Mouse (Mus musculus) kidney, embryonic 14.5 days (tissue): ENCODE data around the gene H2-Q4. TPM values are rescaled to one million over a fixed set of nuclear protein-coding genes. Genes with fewer than 3 reads are reported as not detected.
"Not testable (repeated sequence)": the region's sequence is repeated elsewhere in the genome, so short reads cannot be mapped to it uniquely, and the experiment has no call there.

Experiments
- ATAC-seq: fragments of 200-750 bp; cut with Nextera tagmentation; 2 replicates; pipeline ENCODE4 v1.8.0; 2017; ENCODE audit warnings: moderate number of reproducible peaks, mild to moderate bottlenecking, moderate TSS enrichment, moderate library complexity; ENCODE audit not compliant: low FRiP score, low TSS enrichment
- H3K27ac ChIP-seq: fragments of 300-500 bp; sonication (generic); 2 replicates; pipeline ENCODE4 v1.5.1; 2014; ENCODE audit warnings: low read depth, mild to moderate bottlenecking, low read length, moderate library complexity, mixed read lengths
- H3K27me3 ChIP-seq: fragments of 300-500 bp; sonication (generic); 2 replicates; pipeline ENCODE4 v1.6.1; 2014; ENCODE audit warnings: mild to moderate bottlenecking, low read length; ENCODE audit not compliant: control insufficient read depth, insufficient read depth
- H3K36me3 ChIP-seq: fragments of 300-500 bp; sonication (generic); 2 replicates; pipeline ENCODE4 v1.6.1; 2014; ENCODE audit warnings: low read length, mixed read lengths; ENCODE audit not compliant: control insufficient read depth, insufficient read depth
- H3K4me1 ChIP-seq: fragments of 300-500 bp; sonication (generic); 2 replicates; pipeline ENCODE4 v1.6.1; 2014; ENCODE audit warnings: low read length, mixed read lengths; ENCODE audit not compliant: control insufficient read depth, insufficient read depth
- H3K4me2 ChIP-seq: fragments of 300-500 bp; sonication (generic); replicated peaks from 2 replicates; pipeline ENCODE4 v1.6.1; 2014; ENCODE audit warnings: low read depth, mild to moderate bottlenecking, low read length
- H3K4me3 ChIP-seq: fragments of 300-500 bp; sonication (generic); 2 replicates; pipeline ENCODE4 v1.5.1; 2014; ENCODE audit warnings: mild to moderate bottlenecking, low read length
- H3K9ac ChIP-seq: fragments of 300-500 bp; sonication (generic); 2 replicates; pipeline ENCODE4 v1.6.1; 2014; ENCODE audit warnings: low read depth, mild to moderate bottlenecking, low read length, moderate library complexity
- H3K9me3 ChIP-seq: fragments of 300-500 bp; sonication (generic); 2 replicates; pipeline ENCODE4 v1.6.1; 2016; ENCODE audit warnings: low read length; ENCODE audit not compliant: control insufficient read depth
- WGBS: fragments of 180-500 bp; shearing (Covaris S2); extraction: QIAGEN DNeasy Blood & Tissue Kit; methylation state at CpG from one replicate; pipeline ENCODE4 v1.1.7; 2014; 5-methylcytosine and 5-hydroxymethylcytosine counted together
- polyA plus RNA-seq: library from polyadenylated mRNA; unstranded; fragments of >200 nt; fragmentation: Nextera tagmentation; extraction: Ambion mirVana; gene quantifications from 2 replicates; pipeline ENCODE4 v1.2.1, GENCODE M21; 2014

H2-Q4 gene
- polyA plus RNA-seq, 1 experiment from 2014 or later, result 3.2 TPM

GRCm38 (mm10) chr17:35358763-35359469, 20.5 kb upstream of the H2-Q4 start:
- Histone ChIP-seq H3K9me3 (peaks cover 7% of the 10 kb centered on the region), H3K4me3 (peak overlapping the region; percentile 39), H3K4me1 (0 out of 2 replicates have a peak, but pooled peaks cover 4% of the 10 kb centered on the region), H3K27me3 (peaks cover 11% of the 10 kb centered on the region; the same call in 1 of the 2 replicates), H3K36me3 (no peaks in the 10 kb centered on the region), H3K9ac (peak overlapping the region; percentile 31; the same call in 1 of the 2 replicates), H3K27ac (no peak overlapping the region), H3K4me2 (peak overlapping the region; percentile 72)
- WGBS, result 6% methylated on average over 38 of the region's 38 CpGs
- ATAC-seq, result peak; percentile 24; the same call in 1 of the 2 replicates

GRCm38 (mm10) chr17:35359470-35359862, 20.0 kb upstream of the H2-Q4 start:
- H3K9ac ChIP-seq, result peak overlapping the region; percentile 31; the same call in 1 of the 2 replicates
- H3K4me3 ChIP-seq, result peak overlapping the region; percentile 39
- no peaks in the 10 kb centered on the region for H3K36me3 ChIP-seq
- 18% methylated on average over 21 of the region's 21 CpGs for WGBS
- peaks cover 11% of the 10 kb centered on the region; the same call in 1 of the 2 replicates for H3K27me3 ChIP-seq
- H3K4me1 ChIP-seq, result 0 out of 2 replicates have a peak, but pooled peaks cover 4% of the 10 kb centered on the region
- peaks cover 7% of the 10 kb centered on the region for H3K9me3 ChIP-seq
- ATAC-seq, result 0 out of 2 replicates have a peak, but pooled peaks have one; percentile 9
- H3K4me2 ChIP-seq, result peak overlapping the region; percentile 72
- no peak overlapping the region for H3K27ac ChIP-seq

DNA sequence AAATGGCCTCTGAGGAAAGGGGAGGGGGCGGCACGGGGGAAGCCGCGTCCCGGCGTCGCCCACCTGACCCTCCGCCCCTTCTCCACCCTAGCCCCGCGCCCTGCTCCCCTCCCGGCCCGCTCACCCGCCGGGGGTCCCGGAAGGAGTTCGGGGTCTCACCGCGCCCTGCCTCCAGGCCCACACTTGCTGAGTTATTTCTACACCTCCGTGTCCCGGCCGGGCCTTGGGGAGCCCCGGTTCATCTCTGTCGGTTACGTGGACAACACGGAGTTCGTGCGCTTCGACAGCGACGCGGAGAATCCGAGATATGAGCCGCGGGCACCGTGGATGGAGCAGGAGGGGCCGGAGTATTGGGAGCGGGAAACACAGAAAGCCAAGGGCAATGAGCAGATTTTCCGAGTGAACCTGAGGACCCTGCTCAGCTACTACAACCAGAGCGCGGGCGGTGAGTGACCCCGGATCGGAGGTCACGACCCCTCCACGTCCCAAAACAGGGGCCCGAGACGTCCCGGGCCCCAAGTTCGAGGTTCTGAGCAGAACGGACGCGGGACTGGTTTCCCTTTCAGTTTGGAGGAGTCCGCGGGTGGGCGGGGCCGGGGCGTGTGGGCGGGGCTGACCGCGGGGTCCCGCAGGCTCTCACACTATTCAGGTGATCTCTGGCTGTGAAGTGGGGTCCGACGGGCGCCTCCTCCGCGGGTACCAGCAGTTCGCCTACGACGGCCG, 473 bp downstream of the H2-Q4 start:
- WGBS, result 1% methylated on average over 68 of the region's 70 CpGs
- peak; percentile 64 for ATAC-seq

GRCm38 (mm10) chr17:35389796-35390195, 10.4 kb downstream of the H2-Q4 start:
- H3K27ac ChIP-seq, H3K27me3 ChIP-seq, H3K9me3 ChIP-seq, H3K36me3 ChIP-seq, H3K9ac ChIP-seq, H3K4me1 ChIP-seq, H3K4me2 ChIP-seq, ATAC-seq, H3K4me3 ChIP-seq: not testable (repeated sequence)
- WGBS, result 3% methylated on average over 7 of the region's 7 CpGs

More for the DNA sequence above, 473 bp downstream of the H2-Q4 start:
- Histone ChIP-seq H3K9ac (peak overlapping the region; percentile 61), H3K4me3 (peak overlapping the region; percentile 66), H3K9me3 (no peaks in the 10 kb centered on the region), H3K36me3 (no peaks in the 10 kb centered on the region), H3K4me1 (no peaks in the 10 kb centered on the region), H3K4me2 (peak overlapping the region; percentile 99), H3K27ac (no peak overlapping the region), H3K27me3 (0 out of 2 replicates have a peak, but pooled peaks cover 2% of the 10 kb centered on the region)

- H3K4me1 ChIP-seq, H3K4me3 ChIP-seq, H3K9me3 ChIP-seq, H3K27ac ChIP-seq, ATAC-seq, H3K27me3 ChIP-seq, H3K4me2 ChIP-seq, H3K9ac ChIP-seq, H3K36me3 ChIP-seq: not testable (repeated sequence)
- 76% methylated on average over 2 of the region's 2 CpGs for WGBS
Observed at GRCm38 (mm10) chr17:35392671-35393070, 13.3 kb downstream of the H2-Q4 start.

GRCm38 (mm10) chr17:35393864-35394800, 14.7 kb downstream of the H2-Q4 start:
- Histone ChIP-seq H3K4me2 (peak overlapping the region; percentile 39), H3K4me3 (peak overlapping the region; percentile 20)
- H3K27ac ChIP-seq, H3K9ac ChIP-seq, H3K9me3 ChIP-seq, H3K27me3 ChIP-seq, H3K4me1 ChIP-seq, H3K36me3 ChIP-seq: not testable (repeated sequence)
- WGBS, result 1% methylated on average over 50 of the region's 75 CpGs
- ATAC-seq, result peak; percentile 92

GRCm38 (mm10) chr17:35396956-35397355, 17.5 kb downstream of the H2-Q4 start:
- not testable (repeated sequence) for H3K4me1 ChIP-seq, H3K4me3 ChIP-seq, H3K27ac ChIP-seq, ATAC-seq, H3K36me3 ChIP-seq, H3K9ac ChIP-seq, H3K9me3 ChIP-seq, H3K27me3 ChIP-seq, H3K4me2 ChIP-seq
- WGBS, result 92% methylated on average over 2 of the region's 2 CpGs

DNA sequence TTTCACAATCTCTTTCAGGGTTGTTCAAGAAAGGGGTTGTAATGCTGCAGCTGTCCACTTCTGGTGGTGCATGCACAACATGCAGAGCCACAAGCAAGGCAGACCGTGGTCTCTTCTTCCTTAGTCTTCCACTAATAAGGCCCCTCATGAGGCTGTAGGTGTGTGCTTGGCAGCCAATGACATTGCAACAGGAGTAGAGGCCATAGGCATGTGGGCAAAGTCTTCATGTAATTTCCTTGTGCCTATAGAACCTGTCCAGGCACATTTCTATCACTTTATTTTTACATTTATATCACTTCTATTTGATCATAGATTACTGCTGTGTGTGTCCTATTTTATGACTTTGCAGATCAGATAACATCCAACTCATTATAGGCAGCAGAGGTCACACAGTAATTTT, 33.6 kb downstream of the H2-Q4 start:
- no CpG with 5 or more reads among the region's 1 CpGs for WGBS
- not testable (repeated sequence) for H3K9ac ChIP-seq, H3K27ac ChIP-seq, H3K4me2 ChIP-seq, H3K4me3 ChIP-seq, H3K4me1 ChIP-seq, H3K9me3 ChIP-seq, H3K27me3 ChIP-seq, ATAC-seq, H3K36me3 ChIP-seq
